Mouse (Mus musculus): ENCODE data around the gene Tmem267. TPM values are rescaled to one million over a fixed set of nuclear protein-coding genes. Genes with fewer than 3 reads are reported as not detected.

Tmem267 gene
- 0.95 and 1.7 TPM in 2 replicates for polyA plus RNA-seq (2015; fragmentation: Nextera tagmentation; extraction: Ambion mirVana)

- H3K36me3 ChIP-seq (ENCODE audit: control insufficient read depth, insufficient read depth) = peaks cover 26% of the 10 kb centered on the region
- no peak for ATAC-seq (replicated peaks; ENCODE audit: extremely low read depth, insufficient read depth, low FRiP score)
- H3K9ac ChIP-seq (ENCODE audit: low read length) = peak within 1 kb of the TSS; percentile 39
- no peaks in the 10 kb centered on the region for H3K27me3 ChIP-seq (ENCODE audit: control insufficient read depth, insufficient read depth, low read length)
- 77% methylated on average over 87 of the region's 87 CpGs for WGBS
- H3K27ac ChIP-seq (ENCODE audit: low read length) = 0 out of 2 replicates have a peak within 1 kb of the TSS, but pooled peaks have one; percentile 25
- H3K4me2 ChIP-seq (ENCODE audit: low read depth, low read length) = peak within 1 kb of the TSS; percentile 39
- H3K9me3 ChIP-seq (replicated peaks; ENCODE audit: control insufficient read depth, low read length) = peaks cover 11% of the 10 kb centered on the region
- H3K4me1 ChIP-seq (ENCODE audit: control insufficient read depth, insufficient read depth, low read length) = no peaks in the 10 kb centered on the region
- no peak within 1 kb of the TSS for H3K4me3 ChIP-seq (ENCODE audit: low read length)
Measured at GRCm38 (mm10) chr13:119487880-119488580, at the start of gene Tmem267, which contains the start of gene 3110070M22Rik. TSS of gene Tmem267 (plus strand) at chr13:119488039. TSS of gene 3110070M22Rik (minus strand) at chr13:119488383.

- peaks cover 36% of the 10 kb centered on the region for H3K36me3 ChIP-seq (ENCODE audit: control insufficient read depth, insufficient read depth)
- H3K4me2 ChIP-seq (ENCODE audit: low read depth, low read length) = no peak overlapping the region
- 0 out of 2 replicates have a peak, but pooled peaks cover 2% of the 10 kb centered on the region for H3K4me1 ChIP-seq (ENCODE audit: control insufficient read depth, insufficient read depth, low read length)
- H3K9me3 ChIP-seq (replicated peaks; ENCODE audit: control insufficient read depth, low read length) = no peaks in the 10 kb centered on the region
- H3K27me3 ChIP-seq (ENCODE audit: control insufficient read depth, insufficient read depth, low read length) = no peaks in the 10 kb centered on the region
- 82% methylated on average over 1 of the region's 1 CpGs for WGBS
- no peak for ATAC-seq (replicated peaks; ENCODE audit: extremely low read depth, insufficient read depth, low FRiP score)
- H3K9ac ChIP-seq (ENCODE audit: low read length) = no peak overlapping the region
- no peak overlapping the region for H3K4me3 ChIP-seq (ENCODE audit: low read length)
- H3K27ac ChIP-seq (ENCODE audit: low read length) = no peak overlapping the region
Measured at GRCm38 (mm10) chr13:119442244-119442643, 45.6 kb upstream of the Tmem267 start.

GRCm38 (mm10) chr13:119453563-119453962 is 34.3 kb upstream of the Tmem267 start:
- H3K27me3 ChIP-seq (ENCODE audit: control insufficient read depth, insufficient read depth, low read length) = no peaks in the 10 kb centered on the region
- no peak overlapping the region for H3K4me2 ChIP-seq (ENCODE audit: low read depth, low read length)
- no peak overlapping the region for H3K4me3 ChIP-seq (ENCODE audit: low read length)
- no peaks in the 10 kb centered on the region for H3K4me1 ChIP-seq (ENCODE audit: control insufficient read depth, insufficient read depth, low read length)
- H3K9me3 ChIP-seq (replicated peaks; ENCODE audit: control insufficient read depth, low read length) = no peaks in the 10 kb centered on the region; the same call in 1 of the 2 replicates
- ATAC-seq (replicated peaks; ENCODE audit: extremely low read depth, insufficient read depth, low FRiP score) = no peak
- H3K36me3 ChIP-seq (ENCODE audit: control insufficient read depth, insufficient read depth) = peaks cover 40% of the 10 kb centered on the region
- H3K9ac ChIP-seq (ENCODE audit: low read length) = no peak overlapping the region
- H3K27ac ChIP-seq (ENCODE audit: low read length) = no peak overlapping the region
- WGBS = 92% methylated on average over 4 of the region's 4 CpGs

- Histone ChIP-seq H3K9me3 (replicated peaks; ENCODE audit: control insufficient read depth, low read length) (no peaks in the 10 kb centered on the region; the same call in 1 of the 2 replicates), H3K4me2 (ENCODE audit: low read depth, low read length) (no peak overlapping the region), H3K9ac (ENCODE audit: low read length) (no peak overlapping the region), H3K4me1 (ENCODE audit: control insufficient read depth, insufficient read depth, low read length) (no peaks in the 10 kb centered on the region), H3K27ac (ENCODE audit: low read length) (no peak overlapping the region), H3K27me3 (ENCODE audit: control insufficient read depth, insufficient read depth, low read length) (no peaks in the 10 kb centered on the region), H3K36me3 (ENCODE audit: control insufficient read depth, insufficient read depth) (peaks cover 42% of the 10 kb centered on the region), H3K4me3 (ENCODE audit: low read length) (no peak overlapping the region)
- no peak for ATAC-seq (replicated peaks; ENCODE audit: extremely low read depth, insufficient read depth, low FRiP score)
Measured at GRCm38 (mm10) chr13:119455082-119455481, 32.8 kb upstream of the Tmem267 start.

GRCm38 (mm10) chr13:119456342-119456741 is 31.5 kb upstream of the Tmem267 start:
- Histone ChIP-seq H3K36me3 (ENCODE audit: control insufficient read depth, insufficient read depth) (peaks cover 30% of the 10 kb centered on the region), H3K27ac (ENCODE audit: low read length) (no peak overlapping the region), H3K27me3 (ENCODE audit: control insufficient read depth, insufficient read depth, low read length) (no peaks in the 10 kb centered on the region), H3K4me3 (ENCODE audit: low read length) (no peak overlapping the region), H3K4me2 (ENCODE audit: low read depth, low read length) (no peak overlapping the region), H3K9me3 (replicated peaks; ENCODE audit: control insufficient read depth, low read length) (no peaks in the 10 kb centered on the region), H3K4me1 (ENCODE audit: control insufficient read depth, insufficient read depth, low read length) (no peaks in the 10 kb centered on the region), H3K9ac (ENCODE audit: low read length) (no peak overlapping the region)
- WGBS = 83% methylated on average over 7 of the region's 7 CpGs
- ATAC-seq (replicated peaks; ENCODE audit: extremely low read depth, insufficient read depth, low FRiP score) = no peak

GRCm38 (mm10) chr13:119461900-119462595 is 25.8 kb upstream of the Tmem267 start:
- ATAC-seq (replicated peaks; ENCODE audit: extremely low read depth, insufficient read depth, low FRiP score) = peak; percentile 21; the same call in 1 of the 2 replicates
- Histone ChIP-seq H3K9ac (ENCODE audit: low read length) (peak overlapping the region; percentile 74), H3K36me3 (ENCODE audit: control insufficient read depth, insufficient read depth) (peaks cover 14% of the 10 kb centered on the region), H3K27ac (ENCODE audit: low read length) (peak overlapping the region; percentile 71), H3K4me1 (ENCODE audit: control insufficient read depth, insufficient read depth, low read length) (peaks cover 12% of the 10 kb centered on the region), H3K9me3 (replicated peaks; ENCODE audit: control insufficient read depth, low read length) (no peaks in the 10 kb centered on the region), H3K4me3 (ENCODE audit: low read length) (peak overlapping the region; percentile 69), H3K27me3 (ENCODE audit: control insufficient read depth, insufficient read depth, low read length) (no peaks in the 10 kb centered on the region), H3K4me2 (ENCODE audit: low read depth, low read length) (peak overlapping the region; percentile 71)
- WGBS = 16% methylated on average over 10 of the region's 10 CpGs

GRCm38 (mm10) chr13:119462596-119463560 is 25.0 kb upstream of the Tmem267 start, which contains the start of gene 4833420G17Rik:
TSS of gene 4833420G17Rik (plus strand) at chr13:119462768.
- Histone ChIP-seq H3K9ac (ENCODE audit: low read length) (peak within 1 kb of the TSS; percentile 74), H3K4me2 (ENCODE audit: low read depth, low read length) (peak within 1 kb of the TSS; percentile 77), H3K4me3 (ENCODE audit: low read length) (peak within 1 kb of the TSS; percentile 69), H3K27me3 (ENCODE audit: control insufficient read depth, insufficient read depth, low read length) (no peaks in the 10 kb centered on the region), H3K36me3 (ENCODE audit: control insufficient read depth, insufficient read depth) (peaks cover 15% of the 10 kb centered on the region), H3K9me3 (replicated peaks; ENCODE audit: control insufficient read depth, low read length) (no peaks in the 10 kb centered on the region), H3K27ac (ENCODE audit: low read length) (peak within 1 kb of the TSS; percentile 71), H3K4me1 (ENCODE audit: control insufficient read depth, insufficient read depth, low read length) (peaks cover 12% of the 10 kb centered on the region)
- 9% methylated on average over 57 of the region's 57 CpGs for WGBS
- ATAC-seq (replicated peaks; ENCODE audit: extremely low read depth, insufficient read depth, low FRiP score) = peak; percentile 93

- H3K36me3 ChIP-seq (ENCODE audit: control insufficient read depth, insufficient read depth) = peaks cover 41% of the 10 kb centered on the region
- no peaks in the 10 kb centered on the region for H3K4me1 ChIP-seq (ENCODE audit: control insufficient read depth, insufficient read depth, low read length)
- no peaks in the 10 kb centered on the region for H3K27me3 ChIP-seq (ENCODE audit: control insufficient read depth, insufficient read depth, low read length)
- no peak overlapping the region for H3K4me2 ChIP-seq (ENCODE audit: low read depth, low read length)
- H3K9me3 ChIP-seq (replicated peaks; ENCODE audit: control insufficient read depth, low read length) = no peaks in the 10 kb centered on the region
- H3K4me3 ChIP-seq (ENCODE audit: low read length) = no peak overlapping the region
- no peak overlapping the region for H3K27ac ChIP-seq (ENCODE audit: low read length)
- WGBS = 53% methylated on average over 9 of the region's 9 CpGs
- H3K9ac ChIP-seq (ENCODE audit: low read length) = no peak overlapping the region
- ATAC-seq (replicated peaks; ENCODE audit: extremely low read depth, insufficient read depth, low FRiP score) = no peak
Measured at GRCm38 (mm10) chr13:119476631-119477030, 11.2 kb upstream of the Tmem267 start.

All from heart, embryonic 16.5 days (tissue).